Mouse (Mus musculus) skeletal muscle tissue, postnatal 0 days (tissue): ENCODE results near the gene Fbxo4. TPM values are rescaled to one million over a fixed set of nuclear protein-coding genes. Genes with fewer than 3 reads are reported as not detected.

Source experiments
- polyA plus RNA-seq: library from polyadenylated mRNA; unstranded; fragments of >200 nt; fragmentation: Nextera tagmentation; extraction: Ambion mirVana; gene quantifications from 2 replicates; pipeline ENCODE4 v1.2.1, GENCODE M21; 2015

The Fbxo4 gene
- polyA plus RNA-seq: 8.2 and 12.6 TPM in 2 replicates

GRCm38 (mm10) chr15:3979061-3979848 is at the start of gene Fbxo4:
Fbxo4 (minus strand) TSS chr15:3979573.

GRCm38 (mm10) chr15:4026231-4026773 is 46.9 kb upstream of the Fbxo4 start, which contains the start of gene Oxct1:
Oxct1 (plus strand) TSS chr15:4026383.

DNA sequence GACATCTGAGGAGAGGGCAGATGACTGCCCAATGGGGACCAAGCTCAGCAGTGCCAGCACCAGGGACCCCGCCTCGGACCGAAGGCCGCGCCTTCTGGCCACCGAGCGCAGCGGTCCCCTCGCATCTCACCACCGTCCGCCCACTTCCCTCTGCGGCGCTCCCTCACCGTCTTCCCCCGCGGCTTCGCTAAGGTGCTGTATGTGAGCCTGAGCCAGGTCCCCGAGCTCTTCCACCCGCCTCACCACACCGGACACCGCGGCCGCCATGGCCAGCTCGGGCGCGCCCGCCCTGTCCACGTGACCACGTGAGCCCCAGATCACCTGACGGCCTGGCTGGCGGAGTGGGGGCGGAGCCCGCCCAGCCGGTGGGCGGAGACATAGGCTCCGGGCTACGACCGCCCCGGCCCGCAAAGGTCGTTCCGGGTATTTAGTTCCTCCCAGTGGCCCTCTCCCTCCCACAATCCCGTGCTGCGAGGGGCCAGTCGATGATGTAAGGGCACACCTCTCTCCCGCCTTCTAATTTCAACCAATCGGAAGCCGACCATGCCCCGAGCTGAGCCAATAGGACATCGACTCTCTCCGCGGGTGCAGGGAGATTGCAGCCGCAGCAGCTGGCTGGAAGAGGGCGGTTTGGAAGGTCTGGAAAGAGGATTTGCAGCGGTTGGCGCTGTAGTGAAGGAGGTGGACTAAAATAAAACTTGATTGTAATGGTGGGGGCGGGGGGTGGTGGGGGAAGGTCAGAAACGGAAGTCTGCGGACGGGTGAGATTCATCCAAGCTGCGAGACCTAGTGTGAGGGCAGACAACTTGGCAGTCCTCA is 16.3 kb upstream of the Fbxo4 start, which contains the start of gene AW549877:
AW549877 (minus strand) TSS at position 297 of the 819 bp plus-strand sequence.

Other genes with a start within 250 kb of the Fbxo4 start
- 10.9 and 12.0 TPM in 2 replicates for gene AW549877, start 16.2 kb upstream of the Fbxo4 start, polyA plus RNA-seq
- 191 and 193 TPM in 2 replicates for gene Oxct1, start 46.8 kb upstream of the Fbxo4 start, polyA plus RNA-seq